ENCODE assay signal across 20 mouse cellular contexts in the genomic region with DNA sequence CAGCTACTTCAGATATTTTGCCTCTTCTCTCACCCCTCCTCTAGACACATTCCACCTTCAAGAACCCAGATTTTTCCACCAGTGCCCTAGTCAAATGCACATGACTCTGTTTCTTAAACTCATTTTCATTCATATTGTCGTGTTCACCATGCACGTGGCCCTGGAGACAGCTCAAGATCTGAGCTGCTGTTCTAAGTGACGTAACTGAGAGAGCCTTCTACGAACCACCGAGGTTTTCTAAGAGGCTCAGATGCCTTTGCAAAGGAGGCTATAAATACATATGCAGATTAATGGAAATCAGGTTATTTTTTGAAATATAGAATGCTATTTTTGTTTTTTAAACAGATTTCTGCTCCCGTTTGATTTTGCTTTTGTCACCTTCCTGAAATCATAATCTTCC.
DNase-seq lines count a peak whose midpoint lies in the region; ATAC-seq and TF ChIP-seq lines count a peak whose summit lies in the region.
"Had no signal": no experiment of that assay in that cellular context is flagged by ENCODE, and none has a peak within 500 bp of the region (broad histone marks: within the 10 kb centered on the region; RNA-seq: fewer than 3 reads in every experiment).

No protein-coding gene starts in this region.

- no peaks in the 10 kb centered on the region for H3K36me3 ChIP-seq in forebrain, postnatal 0 days (ENCODE audit: insufficient read depth)
- no peaks in the 10 kb centered on the region for H3K36me3 ChIP-seq in forebrain, embryonic 11.5 days (ENCODE audit: control insufficient read depth, insufficient read depth, low read length)
- H3K36me3 ChIP-seq: liver, embryonic 12.5 days; midbrain, embryonic 13.5 days; neural tube, embryonic 15.5 days had no signal

- no peak overlapping the region for H3K9ac ChIP-seq in forebrain, postnatal 0 days
- no peak overlapping the region for H3K9ac ChIP-seq in forebrain, embryonic 11.5 days (ENCODE audit: low read length)
- H3K9ac ChIP-seq: liver, embryonic 12.5 days; lung, embryonic 14.5 days; midbrain, embryonic 13.5 days; neural tube, embryonic 15.5 days had no signal

- TF ChIP-seq CTCF in forebrain, postnatal 0 days (IDR thresholded peaks at IDR 0.05; ENCODE audit: low read depth): no peak
- no peak for TF ChIP-seq CTCF in gastrocnemius, adult 2 months (IDR thresholded peaks at IDR 0.05)

- 47% methylated on average over 6 of the region's 6 CpGs for WGBS in forebrain, postnatal 0 days
- 83% methylated on average over 6 of the region's 6 CpGs for WGBS in forebrain, embryonic 11.5 days

- H3K4me1 ChIP-seq in forebrain, postnatal 0 days (ENCODE audit: insufficient read depth): 0 out of 2 replicates have a peak, but pooled peaks cover 3% of the 10 kb centered on the region
- no peaks in the 10 kb centered on the region for H3K4me1 ChIP-seq in forebrain, embryonic 11.5 days (replicated peaks; ENCODE audit: control insufficient read depth, insufficient read depth, low read length)
- H3K4me1 ChIP-seq: liver, embryonic 12.5 days; midbrain, embryonic 13.5 days; neural tube, embryonic 15.5 days had no signal

- peak; percentile 76 for ATAC-seq in forebrain, postnatal 0 days
- ATAC-seq in forebrain, embryonic 11.5 days (replicated peaks; ENCODE audit: low FRiP score): no peak
- ATAC-seq: liver, embryonic 12.5 days; midbrain, embryonic 13.5 days had no signal

- peak; percentile 33 for DNase-seq in forebrain, postnatal 0 days
- DNase-seq in forebrain, embryonic 11.5 days (ENCODE audit: low spot score): no peak
- DNase-seq in frontal cortex, postnatal 10 days (ENCODE audit: low spot score in 2 of 2): peak; percentile 13 to 25
- DNase-seq in left cerebral cortex, postnatal 10 days (ENCODE audit: extremely low spot score in 1 of 2, low spot score in 2 of 2): peak; percentile 19 to 36
- DNase-seq in right cerebral cortex, postnatal 4 days: peak; percentile 3
- no peak for DNase-seq in spleen, adult 18-20 months
- no peak for DNase-seq in gastrocnemius, adult 2 months
- DNase-seq: adrenal gland, postnatal 10 days; cerebellum, adult 8-10 months; heart, adult 18-20 months; kidney, adult 9 months; layer of hippocampus, postnatal 36 days; lung, embryonic 14.5 days; thymus, postnatal 36 days had no signal

- intact Hi-C loops in left cerebral cortex, postnatal 10 days (cut with DNase I): no loop called here
- intact Hi-C loops in gastrocnemius, adult 2 months (cut with DNase I): no loop called here

- no peaks in the 10 kb centered on the region for H3K27me3 ChIP-seq in forebrain, postnatal 0 days (ENCODE audit: insufficient read depth, low read length)
- H3K27me3 ChIP-seq in forebrain, embryonic 11.5 days (ENCODE audit: control insufficient read depth, insufficient read depth, low read length): no peaks in the 10 kb centered on the region
- H3K27me3 ChIP-seq: liver, embryonic 12.5 days; midbrain, embryonic 13.5 days; neural tube, embryonic 15.5 days had no signal

- H3K4me2 ChIP-seq in forebrain, postnatal 0 days (ENCODE audit: low read depth): no peak overlapping the region
- H3K4me2 ChIP-seq in forebrain, embryonic 11.5 days (ENCODE audit: low read depth, low read length, severe bottlenecking): no peak overlapping the region
- H3K4me2 ChIP-seq: liver, embryonic 12.5 days; lung, embryonic 14.5 days; midbrain, embryonic 13.5 days; neural tube, embryonic 15.5 days had no signal

- no peaks in the 10 kb centered on the region for H3K9me3 ChIP-seq in forebrain, postnatal 0 days (ENCODE audit: low read length)
- no peaks in the 10 kb centered on the region for H3K9me3 ChIP-seq in forebrain, embryonic 11.5 days (ENCODE audit: control insufficient read depth, low read length)
- H3K9me3 ChIP-seq: liver, embryonic 12.5 days; midbrain, embryonic 13.5 days; neural tube, embryonic 15.5 days had no signal

- H3K4me3 ChIP-seq in forebrain, postnatal 0 days (ENCODE audit: low read depth, low read length): no peak overlapping the region
- H3K4me3 ChIP-seq in forebrain, embryonic 11.5 days (ENCODE audit: low read depth, low read length): no peak overlapping the region
- no peak overlapping the region for H3K4me3 ChIP-seq in gastrocnemius, adult 2 months
- H3K4me3 ChIP-seq: erythroblast, embryonic 14.5 days; liver, embryonic 12.5 days; midbrain, embryonic 13.5 days; myocyte; neural tube, embryonic 15.5 days had no signal

- H3K27ac ChIP-seq in forebrain, postnatal 0 days (ENCODE audit: low read depth, low read length): no peak overlapping the region
- no peak overlapping the region for H3K27ac ChIP-seq in forebrain, embryonic 11.5 days (ENCODE audit: low read depth, low read length)
- H3K27ac ChIP-seq in gastrocnemius, adult 2 months: no peak overlapping the region
- H3K27ac ChIP-seq: liver, embryonic 12.5 days; macrophage; midbrain, embryonic 13.5 days; neural tube, embryonic 15.5 days had no signal

Comparison
In these comparisons a context has a peak if more than half of its experiments do, and no peak if none do; other contexts are left out.
1. DNase-seq: peak in forebrain, postnatal 0 days (single experiment), frontal cortex, postnatal 10 days (2 of 2), left cerebral cortex, postnatal 10 days (2 of 2) and right cerebral cortex, postnatal 4 days (single experiment); none in forebrain, embryonic 11.5 days (single experiment), spleen, adult 18-20 months (0 of 2) and gastrocnemius, adult 2 months (single experiment).